Mouse (Mus musculus): ENCODE results near the gene Gm45337.
"Not testable (repeated sequence)": the region's sequence is repeated elsewhere in the genome, so short reads cannot be mapped to it uniquely, and the experiment has no call there.

The Gm45337 gene

GRCm38 (mm10) chr7:142144507-142144906 is at the start of gene Gm45337:
Gene Gm45337, minus strand, starts transcription at chr7:142144607.
- DNase-seq: no peak

- DNase-seq: no peak
These were observed 45.9 kb upstream of the Gm45337 start, which contains the start of gene Gm10153 for GRCm38 (mm10) chr7:142190289-142190688. Gene Gm10153, minus strand, starts transcription at chr7:142190389.

- DNase-seq: no peak
These were observed 43.7 kb upstream of the Gm45337 start for GRCm38 (mm10) chr7:142188156-142188555.

GRCm38 (mm10) chr7:142181021-142181420 is 36.6 kb upstream of the Gm45337 start:
- DNase-seq: no peak

GRCm38 (mm10) chr7:142178685-142179084 is 34.3 kb upstream of the Gm45337 start:
- no peak for DNase-seq

- not testable (repeated sequence) for DNase-seq
These were observed 31.5 kb upstream of the Gm45337 start, which contains the start of gene Krtap5-2 for GRCm38 (mm10) chr7:142175905-142176304. Gene Krtap5-2, minus strand, starts transcription at chr7:142176005.

GRCm38 (mm10) chr7:142169836-142170235 is 25.4 kb upstream of the Gm45337 start:
- no peak for DNase-seq

- not testable (repeated sequence) for DNase-seq
These were observed 21.2 kb upstream of the Gm45337 start, which contains the start of gene Gm4553 for GRCm38 (mm10) chr7:142165639-142166038. Gene Gm4553, minus strand, starts transcription at chr7:142165739.

GRCm38 (mm10) chr7:142159366-142159765 is 15.0 kb upstream of the Gm45337 start:
- DNase-seq: no peak

- DNase-seq: not testable (repeated sequence)
These were observed 12.6 kb upstream of the Gm45337 start, which contains the start of gene Gm29735 for GRCm38 (mm10) chr7:142157013-142157412. Gene Gm29735, minus strand, starts transcription at chr7:142157113.

GRCm38 (mm10) chr7:142155308-142155707 is 10.9 kb upstream of the Gm45337 start:
- DNase-seq: no peak

- DNase-seq: no peak
These were observed 7.8 kb upstream of the Gm45337 start for GRCm38 (mm10) chr7:142152191-142152590.

GRCm38 (mm10) chr7:142148633-142149032 is 4.2 kb upstream of the Gm45337 start:
- DNase-seq: no peak

GRCm38 (mm10) chr7:142146033-142146432 is 1.6 kb upstream of the Gm45337 start:
- peak in 1 of 2 experiments; percentile 53 for DNase-seq

- no peak for DNase-seq
These were observed 1.1 kb upstream of the Gm45337 start for GRCm38 (mm10) chr7:142145413-142145940.

GRCm38 (mm10) chr7:142143506-142144010 is 849 bp downstream of the Gm45337 start:
- not testable (repeated sequence) for DNase-seq

GRCm38 (mm10) chr7:142140696-142141095 is 3.7 kb downstream of the Gm45337 start:
- no peak for DNase-seq

- DNase-seq: not testable (repeated sequence)
These were observed 8.5 kb downstream of the Gm45337 start, which contains the start of gene Gm39115 for GRCm38 (mm10) chr7:142135934-142136333. Gene Gm39115, minus strand, starts transcription at chr7:142136034.

GRCm38 (mm10) chr7:142134206-142134995 is 10.0 kb downstream of the Gm45337 start:
- no peak for DNase-seq

GRCm38 (mm10) chr7:142128843-142129242 is 15.6 kb downstream of the Gm45337 start:
- DNase-seq: no peak

- not testable (repeated sequence) for DNase-seq
These were observed 23.8 kb downstream of the Gm45337 start, which contains the start of gene Gm45618 for GRCm38 (mm10) chr7:142120629-142121028. Gene Gm45618, minus strand, starts transcription at chr7:142120729.

GRCm38 (mm10) chr7:142119632-142120031 is 24.8 kb downstream of the Gm45337 start:
- DNase-seq: peak in 1 of 2 experiments; percentile 8

- no peak for DNase-seq
These were observed 39.7 kb downstream of the Gm45337 start for GRCm38 (mm10) chr7:142104747-142105146.

GRCm38 (mm10) chr7:142097776-142098175 is 46.6 kb downstream of the Gm45337 start:
- peak; percentile 74 to 83 for DNase-seq
